Mouse (Mus musculus): ENCODE results near the gene Kif19a.

The Kif19a gene

GRCm38 (mm10) chr11:114764820-114765818, at the start of gene Kif19a:
Gene Kif19a (plus strand): TSS chr11:114765388.
- DNase-seq (ENCODE audit: low spot score in 2 of 2): peak in 1 of 2 experiments; percentile 26

DNA sequence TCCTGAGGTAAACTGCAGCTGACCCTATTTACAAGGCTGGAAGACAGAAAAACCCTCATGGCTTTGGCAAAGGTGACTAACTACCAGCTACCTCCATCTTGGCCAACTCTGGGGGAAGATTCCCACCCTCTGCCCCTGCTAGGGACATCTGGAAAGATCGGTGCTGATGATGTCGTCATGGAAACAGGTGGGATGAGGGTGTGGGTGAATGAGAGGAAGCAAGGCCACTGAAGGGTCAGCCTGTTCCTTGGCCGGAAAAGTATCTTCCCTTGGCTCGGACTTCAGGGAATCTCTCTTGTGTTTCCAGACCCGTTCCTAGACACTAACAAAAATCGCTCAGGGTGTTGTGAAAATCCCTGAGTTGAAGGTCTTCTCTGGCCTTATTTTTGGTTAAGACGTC, 49.7 kb upstream of the Kif19a start:
- DNase-seq (ENCODE audit: low spot score in 2 of 2): no peak

GRCm38 (mm10) chr11:114720535-114720934, 44.7 kb upstream of the Kif19a start:
- no peak for DNase-seq (ENCODE audit: low spot score in 2 of 2)

DNA sequence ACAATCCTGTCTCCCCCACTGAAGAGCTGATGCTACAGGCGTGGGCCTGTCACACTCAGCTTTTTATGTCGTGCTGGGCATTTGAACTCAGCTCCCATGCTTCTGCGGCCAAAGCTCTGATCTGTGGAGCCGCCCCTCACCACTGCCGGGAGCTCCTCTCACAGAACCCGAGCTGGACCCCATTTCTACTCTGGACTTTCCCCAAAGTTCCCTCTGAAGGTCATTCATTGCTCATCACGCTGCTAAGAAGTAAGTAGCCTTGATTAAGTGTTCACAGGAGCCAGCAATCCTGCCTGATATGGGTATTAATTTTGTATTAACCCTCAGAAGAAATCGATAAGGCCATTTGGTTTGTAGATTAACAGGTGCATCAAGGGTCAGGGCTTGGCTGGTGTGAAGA, 42.8 kb upstream of the Kif19a start:
- no peak for DNase-seq (ENCODE audit: low spot score in 2 of 2)

DNA sequence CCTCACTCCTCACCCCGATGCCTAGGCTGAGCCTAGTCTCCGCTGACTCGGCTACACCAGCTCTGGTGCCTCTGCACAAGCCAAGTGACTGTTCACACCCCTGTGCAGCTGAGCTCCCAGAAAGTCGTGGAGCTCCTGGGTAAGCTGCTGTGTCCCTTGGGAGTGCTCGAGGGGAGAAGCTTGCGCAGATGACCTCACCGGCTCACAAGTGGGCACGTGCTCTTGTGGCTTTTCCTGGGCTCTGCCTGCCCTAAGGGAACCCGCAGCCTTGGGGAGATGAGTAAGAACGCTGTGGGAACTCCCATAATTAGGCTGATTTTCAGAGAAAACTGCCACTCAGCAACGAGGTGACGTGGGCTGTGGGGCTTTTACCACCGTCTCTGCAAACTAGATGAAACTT, 42.2 kb upstream of the Kif19a start:
- DNase-seq (ENCODE audit: low spot score in 2 of 2): no peak

GRCm38 (mm10) chr11:114724787-114725590, 40.2 kb upstream of the Kif19a start:
- DNase-seq (ENCODE audit: low spot score in 2 of 2): peak; percentile 53 to 58

GRCm38 (mm10) chr11:114726965-114727825, 38.0 kb upstream of the Kif19a start, which contains the start of gene Dnaic2:
Gene Dnaic2 (plus strand): TSS chr11:114727408.
- DNase-seq (ENCODE audit: low spot score in 2 of 2): peak; percentile 75

- peak; percentile 14 to 25 for DNase-seq (ENCODE audit: low spot score in 2 of 2)
These were observed 37.4 kb upstream of the Kif19a start for GRCm38 (mm10) chr11:114727826-114728186.

- DNase-seq (ENCODE audit: low spot score in 2 of 2): no peak
These were observed 36.9 kb upstream of the Kif19a start for GRCm38 (mm10) chr11:114728333-114728732.

DNA sequence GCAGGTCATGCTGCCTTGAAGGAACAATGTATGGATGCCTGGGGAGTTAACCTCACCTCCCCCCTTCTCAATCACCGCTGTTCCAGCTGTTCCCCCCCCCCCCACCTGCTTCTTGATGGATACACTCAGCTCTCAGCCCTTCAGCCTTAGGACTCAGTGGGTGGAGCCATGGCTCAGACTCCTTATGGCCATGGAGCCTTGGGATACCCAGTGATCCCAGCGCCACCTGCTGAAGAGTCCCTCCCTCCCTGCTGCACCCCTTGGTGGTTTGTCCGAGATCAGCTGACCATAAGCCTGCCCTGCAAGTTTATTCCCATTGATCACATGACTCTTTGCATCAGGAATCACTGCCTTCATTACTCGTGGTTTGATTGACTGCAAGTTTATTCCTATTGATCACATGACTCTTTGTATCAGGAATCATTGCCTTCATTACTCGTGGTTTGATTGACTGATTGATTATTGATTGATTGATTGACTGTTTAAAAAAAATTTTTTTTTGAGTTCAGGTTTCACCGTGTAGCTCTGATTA, 35.3 kb upstream of the Kif19a start:
- no peak for DNase-seq (ENCODE audit: low spot score in 2 of 2)

DNA sequence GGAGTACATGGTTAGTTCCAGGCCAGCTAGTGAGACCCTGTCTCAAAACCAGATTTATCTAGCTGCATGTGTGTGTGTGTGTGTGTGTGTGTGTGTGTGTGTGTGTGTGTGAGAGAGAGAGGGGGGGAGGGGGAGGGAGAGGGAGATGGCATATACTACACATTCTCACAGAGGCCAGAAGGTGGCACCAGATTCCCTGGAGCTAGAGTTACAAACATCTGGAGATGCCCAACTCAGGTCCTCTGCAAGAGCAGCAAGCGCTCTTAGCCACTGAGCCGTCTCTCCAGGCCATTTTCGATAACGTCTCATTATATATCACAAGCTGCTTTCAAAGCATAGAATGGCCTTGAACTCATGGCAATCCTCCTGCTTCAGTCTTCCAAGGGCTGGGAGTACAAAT, 33.5 kb upstream of the Kif19a start:
- no peak for DNase-seq (ENCODE audit: low spot score in 2 of 2)

- DNase-seq (ENCODE audit: low spot score in 2 of 2): no peak
These were observed 32.3 kb upstream of the Kif19a start for GRCm38 (mm10) chr11:114732890-114733289.

DNA sequence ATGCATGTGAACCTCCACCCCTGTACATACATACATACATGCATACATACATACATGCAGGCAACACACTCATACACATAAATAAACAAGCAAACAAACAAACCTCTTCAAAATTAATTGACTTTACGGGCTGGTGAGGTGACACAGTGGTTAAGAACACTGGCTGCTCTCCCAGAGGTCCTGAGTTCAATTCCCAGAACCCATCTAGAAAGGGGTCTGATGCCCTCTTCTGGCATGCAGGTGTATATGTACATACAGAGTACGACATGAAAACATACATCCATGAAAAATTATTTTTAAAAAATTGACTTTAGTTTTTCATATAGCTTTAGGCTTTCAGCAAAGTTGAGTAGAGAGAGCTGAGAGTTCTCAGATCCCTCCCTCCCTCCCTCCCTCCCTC, 29.1 kb upstream of the Kif19a start:
- DNase-seq (ENCODE audit: low spot score in 2 of 2): no peak

DNA sequence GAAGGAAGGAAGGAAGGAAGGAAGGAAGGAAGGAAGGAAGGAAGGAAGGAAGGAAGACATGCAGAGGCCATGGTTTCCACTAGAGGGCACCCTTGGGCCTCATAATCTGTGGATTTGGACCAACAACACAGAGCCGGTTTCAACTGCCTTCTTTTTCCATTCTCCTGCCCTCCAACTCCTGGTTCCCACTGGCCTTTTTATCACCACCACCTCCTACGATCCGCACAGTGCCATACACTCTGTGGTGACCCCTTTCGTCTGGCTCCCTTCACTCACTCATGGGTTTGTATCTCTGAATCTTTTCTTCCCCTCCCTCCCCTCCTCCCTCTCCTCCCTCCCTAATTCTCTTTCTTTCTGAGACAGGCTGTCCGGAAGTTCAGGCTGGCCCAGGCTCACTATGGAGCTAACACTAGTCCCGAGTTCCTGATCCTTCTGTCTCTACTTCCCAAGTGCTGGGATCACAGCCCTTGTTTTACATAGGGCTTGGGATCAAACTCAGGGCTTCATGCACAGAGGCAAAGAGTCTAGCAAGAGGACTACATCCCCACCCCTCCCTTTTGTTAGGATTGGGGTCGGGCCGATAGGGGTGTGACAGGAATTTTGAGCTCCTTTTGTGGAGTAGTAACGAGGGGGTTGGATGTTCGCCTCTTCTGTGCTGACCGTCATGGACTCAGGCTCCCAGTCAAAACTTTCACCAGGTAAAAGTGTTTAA, 28.1 kb upstream of the Kif19a start:
- peak; percentile 57 to 67 for DNase-seq (ENCODE audit: low spot score in 2 of 2)

GRCm38 (mm10) chr11:114740598-114740997, 24.6 kb upstream of the Kif19a start:
- DNase-seq (ENCODE audit: low spot score in 2 of 2): no peak

- DNase-seq (ENCODE audit: low spot score in 2 of 2): no peak
These were observed 23.7 kb upstream of the Kif19a start for GRCm38 (mm10) chr11:114741451-114741850.

GRCm38 (mm10) chr11:114745134-114745533, 20.1 kb upstream of the Kif19a start:
- peak; percentile 94 to 96 for DNase-seq (ENCODE audit: low spot score in 2 of 2)

- DNase-seq (ENCODE audit: low spot score in 2 of 2): no peak
These were observed 17.5 kb upstream of the Kif19a start for GRCm38 (mm10) chr11:114747564-114748138.

GRCm38 (mm10) chr11:114769911-114770310, 4.7 kb downstream of the Kif19a start:
- no peak for DNase-seq (ENCODE audit: low spot score in 2 of 2)

DNA sequence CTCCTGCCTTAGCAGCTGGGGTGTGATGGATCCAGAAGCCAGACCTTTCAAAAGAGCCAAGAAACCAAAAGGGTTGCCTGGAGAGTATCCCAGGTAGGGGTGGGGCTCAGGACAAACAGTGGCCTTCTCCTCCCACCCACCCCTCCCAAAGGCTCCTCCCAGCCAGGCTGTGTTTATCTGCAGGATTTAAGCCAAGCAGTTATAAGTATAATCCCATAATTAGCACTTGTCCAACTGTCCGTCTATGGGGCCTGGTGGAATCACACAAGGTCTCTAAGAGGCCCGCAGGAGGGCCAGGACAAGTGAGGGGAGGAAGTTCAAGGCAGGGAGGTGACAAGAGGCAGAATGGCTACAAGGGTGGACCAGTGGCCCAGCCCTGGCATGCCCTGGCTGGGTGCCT, 6.7 kb downstream of the Kif19a start:
- no peak for DNase-seq (ENCODE audit: low spot score in 2 of 2)

Data from right cerebral cortex, adult 2 months (tissue).